Mouse (Mus musculus): ENCODE data around the gene Plekha6. TPM values are rescaled to one million over a fixed set of nuclear protein-coding genes. Genes with fewer than 3 reads are reported as not detected.

Gene Plekha6
- total and polyA plus RNA-seq, 2 experiments from 2014 or later = 11.9 to 49.3 TPM

DNA sequence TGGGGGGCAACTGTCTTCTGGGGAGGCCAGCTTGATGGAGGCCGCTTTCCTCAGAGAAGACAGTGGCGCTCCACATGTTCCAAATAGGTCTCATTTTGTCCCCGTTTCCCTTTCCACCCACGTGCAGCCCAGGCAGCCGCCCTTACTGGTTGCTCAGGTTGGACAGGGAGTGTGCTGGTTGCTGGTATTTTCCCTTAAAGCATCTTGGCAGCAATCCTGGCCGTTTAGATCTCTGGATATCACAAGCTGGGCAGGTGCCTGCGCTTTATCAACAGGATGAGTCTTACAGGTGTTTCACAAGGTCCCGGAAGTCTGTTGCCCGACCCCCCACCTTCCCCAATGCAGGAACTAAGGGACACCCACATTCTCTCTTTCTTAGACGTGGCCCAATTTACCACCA is 2.0 kb upstream of the Plekha6 start:
- ATAC-seq (ENCODE audit: low FRiP score) (no peak), DNase-seq (ENCODE audit: low spot score) (no peak)
- Histone ChIP-seq H3K36me3 (ENCODE audit: insufficient read depth, low read length) (no peaks in the 10 kb centered on the region), H3K27me3 (ENCODE audit: insufficient read depth, low read length) (peaks cover 15% of the 10 kb centered on the region), H3K4me1 (ENCODE audit: insufficient read depth, low read length) (0 out of 2 replicates have a peak, but pooled peaks cover 4% of the 10 kb centered on the region), H3K9me3 (ENCODE audit: low read length) (no peaks in the 10 kb centered on the region), H3K4me3 (ENCODE audit: low read depth, low read length) (no peak overlapping the region), H3K4me2 (ENCODE audit: low read depth, low read length, poor library complexity, severe bottlenecking) (no peak overlapping the region), H3K27ac (ENCODE audit: low read depth, low read length) (no peak overlapping the region), H3K9ac (replicated peaks; ENCODE audit: low read length, poor library complexity, severe bottlenecking) (no peak overlapping the region)
- WGBS = 77% methylated on average over 10 of the region's 10 CpGs
- TF ChIP-seq CTCF (IDR thresholded peaks at IDR 0.05) = no peak

DNA sequence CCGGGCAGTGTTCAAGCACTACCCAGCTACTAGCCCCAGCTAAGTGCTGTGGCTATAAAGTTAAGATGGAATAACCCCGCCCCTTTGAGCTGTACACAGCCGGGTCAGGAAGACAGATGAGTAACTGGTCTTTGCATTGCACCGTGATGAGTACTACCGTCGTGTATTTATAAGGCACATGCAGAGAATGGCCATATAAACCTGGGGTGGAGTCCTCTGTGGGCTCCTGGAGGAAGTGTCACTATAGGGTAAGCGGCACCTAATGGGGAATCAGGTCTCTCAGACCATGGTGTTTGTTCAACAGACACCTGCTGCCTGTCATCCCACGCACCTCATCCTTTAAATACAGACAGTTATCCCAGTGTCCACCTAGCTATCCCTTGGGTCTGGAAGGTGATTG is 1.0 kb upstream of the Plekha6 start:
- no peak for TF ChIP-seq CTCF (IDR thresholded peaks at IDR 0.05)
- Histone ChIP-seq H3K9ac (replicated peaks; ENCODE audit: low read length, poor library complexity, severe bottlenecking) (no peak overlapping the region), H3K4me2 (ENCODE audit: low read depth, low read length, poor library complexity, severe bottlenecking) (no peak overlapping the region), H3K9me3 (ENCODE audit: low read length) (no peaks in the 10 kb centered on the region), H3K4me1 (ENCODE audit: insufficient read depth, low read length) (0 out of 2 replicates have a peak, but pooled peaks cover 4% of the 10 kb centered on the region), H3K27ac (ENCODE audit: low read depth, low read length) (no peak overlapping the region), H3K27me3 (ENCODE audit: insufficient read depth, low read length) (peaks cover 15% of the 10 kb centered on the region), H3K36me3 (ENCODE audit: insufficient read depth, low read length) (no peaks in the 10 kb centered on the region), H3K4me3 (ENCODE audit: low read depth, low read length) (no peak overlapping the region)
- no peak for DNase-seq (ENCODE audit: low spot score)
- no peak for ATAC-seq (ENCODE audit: low FRiP score)
- 60% methylated on average over 8 of the region's 8 CpGs for WGBS

- DNase-seq (ENCODE audit: low spot score) (peak; percentile 13), ATAC-seq (ENCODE audit: low FRiP score) (no peak)
- H3K9me3 ChIP-seq (ENCODE audit: low read length) = no peaks in the 10 kb centered on the region
- H3K4me2 ChIP-seq (ENCODE audit: low read depth, low read length, poor library complexity, severe bottlenecking) = peak overlapping the region; percentile 98
- 0 out of 2 replicates have a peak, but pooled peaks cover 4% of the 10 kb centered on the region for H3K4me1 ChIP-seq (ENCODE audit: insufficient read depth, low read length)
- 6% methylated on average over 10 of the region's 10 CpGs for WGBS
- H3K4me3 ChIP-seq (ENCODE audit: low read depth, low read length) = peak overlapping the region; percentile 57; the same call in 1 of the 2 replicates
- no peaks in the 10 kb centered on the region for H3K36me3 ChIP-seq (ENCODE audit: insufficient read depth, low read length)
- H3K27ac ChIP-seq (ENCODE audit: low read depth, low read length) = no peak overlapping the region
- peaks cover 15% of the 10 kb centered on the region for H3K27me3 ChIP-seq (ENCODE audit: insufficient read depth, low read length)
- TF ChIP-seq CTCF (IDR thresholded peaks at IDR 0.05) = no peak
- no peak overlapping the region for H3K9ac ChIP-seq (replicated peaks; ENCODE audit: low read length, poor library complexity, severe bottlenecking)
Observed at GRCm38 (mm10) chr1:133164591-133165011, 591 bp downstream of the Plekha6 start.

- H3K27me3 ChIP-seq (ENCODE audit: insufficient read depth, low read length) = peaks cover 15% of the 10 kb centered on the region
- H3K27ac ChIP-seq (ENCODE audit: low read depth, low read length) = no peak overlapping the region
- no peaks in the 10 kb centered on the region for H3K36me3 ChIP-seq (ENCODE audit: insufficient read depth, low read length)
- 0 out of 2 replicates have a peak, but pooled peaks cover 4% of the 10 kb centered on the region for H3K4me1 ChIP-seq (ENCODE audit: insufficient read depth, low read length)
- DNase-seq (ENCODE audit: low spot score) (no peak), ATAC-seq (ENCODE audit: low FRiP score) (no peak)
- no peaks in the 10 kb centered on the region for H3K9me3 ChIP-seq (ENCODE audit: low read length)
- WGBS = 36% methylated on average over 11 of the region's 11 CpGs
- H3K9ac ChIP-seq (replicated peaks; ENCODE audit: low read length, poor library complexity, severe bottlenecking) = no peak overlapping the region
- no peak for TF ChIP-seq CTCF (IDR thresholded peaks at IDR 0.05)
- H3K4me2 ChIP-seq (ENCODE audit: low read depth, low read length, poor library complexity, severe bottlenecking) = 0 out of 2 replicates have a peak overlapping the region, but pooled peaks have one; percentile 98
- no peak overlapping the region for H3K4me3 ChIP-seq (ENCODE audit: low read depth, low read length)
Observed at GRCm38 (mm10) chr1:133165111-133165510, 1.1 kb downstream of the Plekha6 start.

DNA sequence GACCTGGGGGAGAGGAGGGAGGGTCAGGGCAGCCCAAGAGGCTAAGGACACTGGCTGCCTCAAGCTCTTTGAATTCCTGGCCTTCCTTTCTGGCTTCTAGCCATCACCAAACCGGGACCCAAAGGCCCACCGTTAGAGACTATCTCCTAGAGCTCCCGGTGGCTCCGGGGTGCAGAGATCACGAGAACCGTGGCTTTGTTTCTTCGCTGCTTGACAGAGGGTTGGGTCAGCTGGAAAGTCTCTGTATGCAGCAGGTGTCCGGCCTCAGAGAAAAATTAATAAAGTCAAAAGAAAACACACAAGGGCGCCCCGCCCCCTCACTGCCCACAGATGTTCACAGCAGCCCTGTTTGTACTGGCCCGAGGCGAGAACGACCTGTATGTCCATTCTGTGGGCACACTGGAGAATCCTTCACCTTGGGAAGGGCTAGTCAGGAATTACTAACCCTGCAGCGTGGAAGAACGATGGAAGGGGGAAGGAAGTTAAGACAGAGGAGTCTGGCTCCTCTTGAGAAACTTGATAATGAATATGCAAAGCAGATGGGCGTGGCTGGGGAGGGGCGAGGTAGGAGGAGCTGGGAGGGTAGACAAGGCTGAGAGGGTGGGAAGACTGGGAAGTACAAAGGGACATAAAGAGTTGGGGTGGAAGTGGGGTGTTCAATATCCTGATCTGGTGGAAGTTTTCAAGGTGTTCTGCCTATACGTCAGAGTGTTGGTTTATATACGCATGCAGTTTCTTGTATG is 4.5 kb downstream of the Plekha6 start:
- Histone ChIP-seq H3K9ac (replicated peaks; ENCODE audit: low read length, poor library complexity, severe bottlenecking) (no peak overlapping the region), H3K36me3 (ENCODE audit: insufficient read depth, low read length) (no peaks in the 10 kb centered on the region), H3K4me1 (ENCODE audit: insufficient read depth, low read length) (0 out of 2 replicates have a peak, but pooled peaks cover 4% of the 10 kb centered on the region), H3K9me3 (ENCODE audit: low read length) (no peaks in the 10 kb centered on the region), H3K27ac (ENCODE audit: low read depth, low read length) (no peak overlapping the region), H3K27me3 (ENCODE audit: insufficient read depth, low read length) (peaks cover 8% of the 10 kb centered on the region), H3K4me3 (ENCODE audit: low read depth, low read length) (no peak overlapping the region), H3K4me2 (ENCODE audit: low read depth, low read length, poor library complexity, severe bottlenecking) (no peak overlapping the region)
- DNase-seq (ENCODE audit: low spot score) (no peak), ATAC-seq (ENCODE audit: low FRiP score) (no peak)
- 53% methylated on average over 19 of the region's 19 CpGs for WGBS
- no peak for TF ChIP-seq CTCF (IDR thresholded peaks at IDR 0.05)

DNA sequence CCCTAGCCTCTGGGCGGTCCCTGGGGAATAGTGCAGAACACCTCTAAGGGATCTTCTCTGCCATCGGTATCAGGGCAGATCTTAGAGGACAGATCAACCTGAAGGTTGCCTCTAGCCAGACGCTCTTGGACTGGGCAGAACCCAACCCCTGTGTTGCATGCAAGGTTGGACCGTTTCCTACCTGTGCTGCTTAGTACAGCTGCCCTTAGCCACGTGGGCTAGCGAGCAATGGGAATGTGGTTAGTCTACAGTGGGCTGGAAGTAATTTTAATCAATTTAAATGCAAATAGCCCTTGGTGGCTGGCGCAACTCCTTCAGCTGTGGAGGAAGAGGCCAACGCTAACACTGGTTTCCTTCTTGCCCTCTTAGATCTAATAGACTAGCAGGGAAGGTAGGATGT is 6.2 kb downstream of the Plekha6 start:
- Histone ChIP-seq H3K4me1 (ENCODE audit: insufficient read depth, low read length) (no peaks in the 10 kb centered on the region), H3K9me3 (ENCODE audit: low read length) (no peaks in the 10 kb centered on the region), H3K27me3 (ENCODE audit: insufficient read depth, low read length) (no peaks in the 10 kb centered on the region), H3K4me2 (ENCODE audit: low read depth, low read length, poor library complexity, severe bottlenecking) (no peak overlapping the region), H3K27ac (ENCODE audit: low read depth, low read length) (no peak overlapping the region), H3K4me3 (ENCODE audit: low read depth, low read length) (no peak overlapping the region), H3K36me3 (ENCODE audit: insufficient read depth, low read length) (no peaks in the 10 kb centered on the region), H3K9ac (replicated peaks; ENCODE audit: low read length, poor library complexity, severe bottlenecking) (no peak overlapping the region)
- DNase-seq (ENCODE audit: low spot score) (no peak), ATAC-seq (ENCODE audit: low FRiP score) (no peak)
- 69% methylated on average over 8 of the region's 8 CpGs for WGBS
- TF ChIP-seq CTCF (IDR thresholded peaks at IDR 0.05) = no peak

Measured in midbrain, postnatal 0 days (tissue).